Mouse (Mus musculus): ENCODE results near the gene Naalad2. TPM values are rescaled to one million over a fixed set of nuclear protein-coding genes. Genes with fewer than 3 reads are reported as not detected.
"Not testable (repeated sequence)": the region's sequence is repeated elsewhere in the genome, so short reads cannot be mapped to it uniquely, and the experiment has no call there.

The Naalad2 gene
- 1 to 10 TPM; 2.5 to 3.5 TPM for total RNA-seq (2021)
- long read RNA-seq, experiment 1, partial matches to known transcripts: 0 of 2 reads
- long read RNA-seq, experiment 1, other reads (novel, unspliced or antisense): 1 of 2 reads
- long read RNA-seq, experiment 2, partial matches to known transcripts: 1 of 2 reads
- long read RNA-seq, experiment 2, other reads (novel, unspliced or antisense): 1 of 2 reads

DNA sequence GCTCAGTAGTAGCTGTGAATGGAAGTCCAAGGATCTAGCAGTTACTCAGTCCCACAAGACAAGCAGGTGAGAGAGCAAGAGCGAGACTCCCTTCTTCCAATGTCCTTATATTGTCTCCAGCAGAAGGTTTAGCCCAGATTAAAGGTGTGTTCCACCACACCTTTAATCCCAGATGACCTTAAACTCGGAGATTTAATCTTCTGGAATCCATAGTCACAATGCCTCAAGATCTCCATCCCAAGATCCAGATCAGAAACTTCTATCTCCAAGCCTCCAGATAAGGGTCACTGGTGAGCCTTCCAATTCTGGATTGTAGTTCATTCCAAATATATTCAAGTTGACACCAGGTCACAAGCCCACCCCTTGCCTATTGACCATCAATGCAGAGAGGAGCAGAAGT, at the start of gene Naalad2:
Gene Naalad2, minus strand, starts transcription at position 101 of the 400 bp plus-strand sequence.
- DNase-seq: not testable (repeated sequence)

DNA sequence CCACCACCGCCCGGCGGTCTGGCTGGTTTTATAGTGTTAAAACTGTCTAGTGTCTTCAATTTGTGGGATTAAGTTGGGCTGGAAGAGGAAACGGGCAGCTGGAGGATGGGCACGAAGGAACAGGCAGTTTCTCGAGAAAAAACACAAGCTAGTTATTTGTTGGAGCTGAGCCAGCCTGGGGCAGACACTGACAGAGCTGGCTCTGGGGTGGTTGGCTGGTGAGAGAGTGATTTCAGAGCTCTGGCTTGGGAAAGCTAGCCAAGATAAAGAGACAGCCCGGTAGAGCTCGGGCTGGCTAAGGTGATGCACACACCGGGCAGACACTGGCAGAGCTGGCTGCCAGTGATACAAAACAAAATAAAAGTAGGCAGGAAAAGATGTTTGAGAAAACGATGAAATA, 28.9 kb upstream of the Naalad2 start:
- DNase-seq: no peak

DNA sequence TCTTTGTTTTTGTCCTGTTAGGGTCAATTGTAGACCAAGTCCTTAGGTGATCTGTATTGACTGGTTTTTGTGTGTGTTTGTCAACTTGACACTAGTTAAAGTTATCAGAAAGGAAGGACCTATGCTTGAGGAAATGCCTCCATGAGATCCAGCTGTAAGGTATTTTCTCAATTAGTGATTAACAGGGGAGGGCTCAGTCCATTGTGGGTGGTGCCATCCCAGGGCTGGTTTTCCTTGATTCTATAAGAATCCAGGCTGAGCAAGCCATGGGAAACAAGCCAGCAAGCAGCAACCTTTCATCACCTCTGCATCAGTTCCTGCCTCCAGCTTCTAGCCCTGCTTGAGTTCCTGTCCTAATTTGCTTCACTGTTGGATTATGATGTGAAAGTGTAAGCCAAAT, 27.6 kb upstream of the Naalad2 start, which contains the start of gene Mbd3l2:
Gene Mbd3l2, plus strand, starts transcription at position 301 of the 400 bp plus-strand sequence.
- DNase-seq: no peak

DNA sequence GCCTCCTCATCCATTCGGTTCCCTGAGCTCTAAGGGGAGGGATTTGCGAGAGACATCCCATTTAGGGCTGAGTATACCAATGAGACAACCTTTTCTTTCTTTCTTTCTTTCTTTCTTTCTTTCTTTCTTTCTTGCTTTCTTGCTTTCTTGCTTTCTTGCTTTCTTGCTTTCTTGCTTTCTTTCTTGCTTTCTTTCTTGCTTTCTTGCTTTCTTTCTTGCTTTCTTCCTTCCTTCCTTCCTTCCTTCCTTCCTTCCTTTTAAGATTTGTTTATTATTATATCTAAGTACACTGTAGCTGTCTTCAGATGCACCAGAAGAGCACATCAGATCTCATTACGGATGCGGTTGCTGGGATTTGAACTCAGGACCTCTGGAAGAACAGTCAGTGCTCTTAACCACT, 9.6 kb upstream of the Naalad2 start:
- DNase-seq: not testable (repeated sequence)

GRCm38 (mm10) chr9:18404118-18404517, 1.3 kb upstream of the Naalad2 start, which contains the start of gene Ubtfl1:
Ubtfl1 (plus strand) TSS chr9:18404418.
- DNase-seq: no peak

DNA sequence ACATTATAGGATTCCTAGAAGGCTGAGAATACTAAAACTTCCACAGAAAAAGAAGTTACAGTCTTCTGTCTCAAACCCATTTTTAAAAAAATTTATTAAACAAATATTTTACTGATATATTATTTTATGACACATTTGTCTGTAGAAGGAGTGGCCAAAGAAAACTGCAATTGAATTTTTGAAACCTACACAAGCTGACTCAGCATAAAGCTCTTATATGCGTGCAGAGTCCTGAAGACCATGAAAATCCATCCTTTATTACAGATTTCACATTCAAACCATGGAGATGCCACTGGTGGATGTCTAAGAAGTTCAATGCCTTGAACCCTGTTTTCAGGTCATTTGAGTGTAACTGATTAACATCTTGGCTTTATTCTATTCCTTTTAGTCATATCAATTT, 3.2 kb downstream of the Naalad2 start:
- no peak for DNase-seq

DNA sequence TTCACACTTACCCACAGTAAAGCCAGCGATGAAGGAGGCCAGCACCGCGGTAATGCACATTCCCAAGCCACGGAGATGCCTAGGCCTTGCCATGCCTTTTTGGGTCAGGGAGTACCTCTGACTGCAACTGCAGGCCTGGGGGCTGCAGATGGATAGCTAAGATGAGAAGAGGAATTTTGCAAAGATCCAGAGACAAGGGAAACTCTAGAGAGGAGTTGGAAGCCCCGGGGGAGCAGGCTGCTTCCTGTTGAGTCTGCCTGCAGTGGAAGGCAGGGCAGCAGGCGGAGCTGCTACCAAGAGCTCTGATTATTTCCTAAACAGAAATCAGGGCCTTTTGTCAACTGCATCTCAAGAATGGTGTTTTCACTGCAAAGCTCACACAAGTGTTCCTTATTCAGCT, 17.0 kb downstream of the Naalad2 start:
- DNase-seq: peak; percentile 10

- DNase-seq: not testable (repeated sequence)
These were observed 29.8 kb downstream of the Naalad2 start for GRCm38 (mm10) chr9:18373026-18373425.

- DNase-seq: no peak
These were observed 82.8 kb downstream of the Naalad2 start for GRCm38 (mm10) chr9:18319990-18320389.

DNA sequence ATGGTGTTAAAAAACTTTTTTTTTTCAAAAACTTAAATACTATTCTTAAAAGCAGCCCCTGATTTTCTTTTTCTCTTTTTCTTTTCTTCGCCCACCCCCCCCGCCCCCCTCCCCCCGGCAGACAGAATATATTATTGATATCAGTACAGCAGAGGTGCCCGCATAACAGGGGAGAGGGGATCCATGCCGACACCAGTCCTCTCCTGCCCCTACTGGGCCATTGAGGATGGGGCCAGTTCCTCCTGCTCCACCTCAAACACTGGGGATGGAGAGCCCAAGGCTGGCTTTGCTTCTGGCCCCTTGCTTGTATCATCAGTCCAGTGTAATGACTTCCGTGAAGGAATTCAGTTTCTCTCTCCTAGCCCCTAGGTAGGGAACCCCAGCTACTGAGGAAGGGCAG, 104.5 kb downstream of the Naalad2 start:
- no peak for DNase-seq

DNA sequence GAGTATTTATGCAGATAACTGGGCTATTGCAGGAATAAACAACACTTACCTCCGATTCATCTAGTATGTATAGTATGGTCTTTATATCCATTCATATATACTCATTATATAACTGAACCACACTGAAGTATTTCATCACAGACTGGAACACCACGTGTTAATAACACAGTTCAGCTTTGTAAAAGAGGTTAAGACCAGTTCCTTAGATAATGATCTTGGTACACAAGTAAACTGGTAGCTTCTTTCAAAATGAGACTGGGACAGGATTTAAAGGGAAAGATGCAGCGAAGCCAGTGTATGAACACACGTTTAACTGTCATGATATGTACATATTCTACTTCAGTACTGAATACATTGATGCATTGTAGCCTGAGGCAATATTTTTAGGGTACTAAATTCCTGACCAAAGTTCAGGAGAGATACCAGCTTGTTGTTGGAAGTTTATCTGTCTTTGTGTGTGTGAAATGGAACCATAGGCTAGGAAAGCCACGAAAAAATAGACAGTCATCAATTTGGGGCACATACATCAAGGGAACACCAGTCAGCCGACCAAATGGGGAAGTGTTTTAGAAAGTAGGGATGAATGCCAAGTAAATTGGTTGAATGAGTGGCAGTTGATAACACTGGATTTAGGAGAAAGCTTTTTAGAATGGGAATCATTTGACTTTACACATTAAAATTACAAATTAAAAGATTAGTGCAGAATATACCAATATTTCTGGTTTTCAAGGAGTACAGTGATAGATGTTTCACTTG, 109.6 kb downstream of the Naalad2 start:
- DNase-seq: no peak

GRCm38 (mm10) chr9:18292443-18292922, 110.3 kb downstream of the Naalad2 start:
- no peak for DNase-seq

- peak; percentile 94 for DNase-seq
These were observed 111.0 kb downstream of the Naalad2 start, which contains the start of gene Chordc1 for GRCm38 (mm10) chr9:18291571-18292429. Chordc1 (plus strand) TSS chr9:18292125.

DNA sequence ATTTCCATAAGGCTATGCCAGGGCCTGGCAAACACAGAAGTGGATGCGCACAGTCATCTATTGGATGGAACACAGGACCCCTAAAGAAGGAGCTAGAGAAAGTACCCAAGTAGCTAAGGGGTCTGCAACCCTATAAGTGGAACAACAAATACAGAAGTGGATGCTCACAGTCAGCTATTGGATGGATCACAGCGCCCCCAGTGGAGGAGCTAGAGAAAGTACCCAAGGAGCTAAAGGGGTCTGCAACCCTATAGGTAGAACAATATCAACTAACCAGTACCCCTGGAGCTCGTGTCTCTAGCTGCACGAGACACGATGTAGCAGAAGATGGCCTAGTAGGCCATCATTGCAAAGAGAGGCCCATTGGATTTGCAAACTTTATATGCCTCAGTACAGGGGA, 124.1 kb downstream of the Naalad2 start:
- DNase-seq: not testable (repeated sequence)

DNA sequence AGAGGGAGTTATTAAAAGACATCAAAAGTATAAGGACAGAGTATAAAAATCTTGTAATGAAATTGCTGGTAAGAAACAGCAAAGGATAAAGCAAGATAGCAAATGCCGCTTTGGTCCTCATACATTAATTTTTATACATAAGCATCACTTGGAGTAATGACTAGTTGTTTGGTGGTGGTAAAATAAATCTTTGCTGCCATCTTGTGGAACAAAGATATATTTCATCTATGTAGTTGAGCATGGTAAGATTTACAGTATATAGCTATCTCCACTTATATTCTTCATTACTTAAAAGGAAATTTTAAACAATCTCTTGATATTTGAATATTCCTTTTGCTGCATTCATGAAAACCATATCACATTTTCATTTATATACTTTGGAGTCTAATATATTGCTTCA, 125.3 kb downstream of the Naalad2 start:
- no peak for DNase-seq

- DNase-seq: no peak
These were observed 126.0 kb downstream of the Naalad2 start for GRCm38 (mm10) chr9:18276844-18277243.

DNA sequence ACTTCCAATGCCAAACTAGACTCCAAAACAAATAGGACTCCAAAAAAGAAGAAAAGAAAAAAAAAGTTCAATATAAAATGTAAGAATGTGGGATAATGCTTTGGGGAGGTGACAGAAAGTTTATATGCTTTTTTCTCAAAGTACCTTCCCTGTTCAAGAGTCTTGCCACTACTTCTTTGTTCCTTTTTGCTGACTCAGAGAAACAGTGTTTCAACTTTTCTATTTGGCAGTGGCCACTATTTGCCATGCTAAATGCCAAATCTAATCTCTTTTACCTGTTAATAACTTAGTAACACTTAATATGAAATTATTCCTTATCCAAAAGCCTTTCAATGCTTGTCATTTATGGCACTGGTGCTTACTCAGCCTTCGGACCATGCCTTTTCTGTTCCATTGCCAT, 126.9 kb downstream of the Naalad2 start:
- no peak for DNase-seq

Other genes starting within 250 kb of the Naalad2 start
- gene Chordc1, start 110.9 kb downstream of the Naalad2 start, total RNA-seq (2021): 10 to 100 TPM; 50.1 to 54.1 TPM
- gene Ubtfl1, start 1.4 kb upstream of the Naalad2 start, total RNA-seq (2021): not detected
- gene Mbd3l2, start 27.7 kb upstream of the Naalad2 start, total RNA-seq (2021): not detected
- 1 to 10 TPM in 1 of 2 experiments, under 1 TPM in 1; 0.64 to 1.4 TPM for gene Zfp558, start 75.3 kb upstream of the Naalad2 start, total RNA-seq (2021)
- gene Mbd3l1, start 75.4 kb upstream of the Naalad2 start, total RNA-seq (2021): not detected